Mouse (Mus musculus): Measurements from ENCODE around the gene Naa35. TPM values are rescaled to one million over a fixed set of nuclear protein-coding genes. Genes with fewer than 3 reads are reported as not detected.

The Naa35 gene
- polyA plus RNA-seq, 1 experiment from 2014 or later = 105 TPM

DNA sequence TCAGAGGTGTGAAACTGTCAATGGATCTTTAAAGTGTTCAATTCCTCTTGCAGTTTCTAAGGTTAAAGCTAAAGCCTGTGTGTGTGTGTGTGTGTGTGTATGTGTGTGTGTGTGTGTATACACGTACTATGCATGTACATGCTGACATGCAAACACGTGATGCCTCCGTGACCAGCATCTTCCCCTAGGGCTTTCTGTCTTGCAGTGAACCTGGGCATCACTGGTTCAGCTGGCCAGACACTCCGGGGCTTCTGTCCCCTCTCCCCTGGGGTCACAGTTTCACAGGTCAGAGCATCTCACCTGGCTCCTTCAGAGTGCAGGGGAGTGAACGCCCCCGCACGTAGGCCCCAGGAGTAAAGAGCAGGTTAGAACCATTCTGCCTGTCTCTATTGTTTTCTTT is 88.5 kb downstream of the Naa35 start:
- Histone ChIP-seq H3K4me2 (replicated peaks; ENCODE audit: low read depth, low read length) (no peak overlapping the region), H3K9me3 (ENCODE audit: low read length) (no peaks in the 10 kb centered on the region)
- WGBS = 58% methylated on average over 7 of the region's 7 CpGs

DNA sequence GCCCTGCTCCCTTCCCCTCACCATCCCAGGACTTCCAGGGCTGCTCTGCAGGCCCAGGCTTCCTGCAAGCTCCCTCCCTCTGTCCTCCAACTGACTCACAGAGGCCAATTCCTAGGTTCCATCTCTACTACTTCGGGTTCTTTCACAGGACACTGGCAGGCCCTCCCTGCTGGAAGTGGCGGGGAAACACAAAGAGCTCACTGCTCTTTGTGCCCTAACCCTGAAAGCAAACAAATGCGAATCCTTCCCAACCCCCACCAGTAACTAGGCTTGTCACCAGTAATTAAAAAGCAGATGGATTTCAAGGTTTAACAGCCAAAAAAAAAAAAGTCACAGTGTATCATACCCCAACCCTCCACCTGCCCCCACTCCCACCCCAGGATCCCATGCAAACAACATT is 89.2 kb downstream of the Naa35 start:
- Histone ChIP-seq H3K4me3 (ENCODE audit: low read length) (peak overlapping the region; percentile 68), H3K4me2 (replicated peaks; ENCODE audit: low read depth, low read length) (peak overlapping the region; percentile 65), H3K4me1 (ENCODE audit: insufficient read depth, low read length) (peaks cover 15% of the 10 kb centered on the region), H3K9ac (replicated peaks; ENCODE audit: low read length) (no peak overlapping the region; the same call in 1 of the 2 replicates), H3K27me3 (ENCODE audit: insufficient read depth, low read length) (no peaks in the 10 kb centered on the region), H3K9me3 (ENCODE audit: low read length) (no peaks in the 10 kb centered on the region), H3K27ac (ENCODE audit: low read length) (no peak overlapping the region), H3K36me3 (ENCODE audit: insufficient read depth, low read length) (no peaks in the 10 kb centered on the region)
- ATAC-seq (ENCODE audit: low FRiP score, low TSS enrichment) = no peak
- WGBS = 8% methylated on average over 3 of the region's 3 CpGs

More for the DNA sequence above, 88.5 kb downstream of the Naa35 start:
- H3K9ac ChIP-seq (replicated peaks; ENCODE audit: low read length) = no peak overlapping the region
- peaks cover 20% of the 10 kb centered on the region for H3K4me1 ChIP-seq (ENCODE audit: insufficient read depth, low read length)
- ATAC-seq (ENCODE audit: low FRiP score, low TSS enrichment) = no peak
- no peaks in the 10 kb centered on the region for H3K27me3 ChIP-seq (ENCODE audit: insufficient read depth, low read length)
- no peaks in the 10 kb centered on the region for H3K36me3 ChIP-seq (ENCODE audit: insufficient read depth, low read length)
- H3K4me3 ChIP-seq (ENCODE audit: low read length) = no peak overlapping the region
- H3K27ac ChIP-seq (ENCODE audit: low read length) = no peak overlapping the region

DNA sequence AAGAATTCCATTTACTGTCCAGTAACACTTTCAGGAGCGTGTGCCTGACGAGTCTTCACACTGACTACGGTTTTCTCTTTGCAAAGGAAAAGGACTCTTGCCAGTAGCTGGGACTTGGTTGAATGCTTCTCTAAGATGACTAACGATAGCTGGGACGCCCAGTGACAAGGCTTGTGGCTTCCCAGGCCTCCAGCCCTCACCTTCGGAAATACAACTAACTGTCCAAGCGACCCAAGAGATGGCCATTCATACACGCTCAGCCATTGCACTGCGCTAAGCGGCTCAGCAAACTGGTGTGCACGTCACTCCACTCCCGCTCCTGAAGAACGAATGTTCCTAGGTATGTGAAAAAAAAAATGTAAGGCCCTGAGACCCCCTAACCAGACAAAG is 89.7 kb downstream of the Naa35 start:
- Histone ChIP-seq H3K9me3 (ENCODE audit: low read length) (no peaks in the 10 kb centered on the region), H3K9ac (replicated peaks; ENCODE audit: low read length) (peak overlapping the region; percentile 63), H3K27ac (ENCODE audit: low read length) (peak overlapping the region; percentile 41), H3K27me3 (ENCODE audit: insufficient read depth, low read length) (no peaks in the 10 kb centered on the region), H3K4me1 (ENCODE audit: insufficient read depth, low read length) (peaks cover 15% of the 10 kb centered on the region), H3K4me2 (replicated peaks; ENCODE audit: low read depth, low read length) (peak overlapping the region; percentile 65), H3K36me3 (ENCODE audit: insufficient read depth, low read length) (no peaks in the 10 kb centered on the region), H3K4me3 (ENCODE audit: low read length) (peak overlapping the region; percentile 68)
- 3% methylated on average over 13 of the region's 13 CpGs for WGBS
- no peak for ATAC-seq (ENCODE audit: low FRiP score, low TSS enrichment)

DNA sequence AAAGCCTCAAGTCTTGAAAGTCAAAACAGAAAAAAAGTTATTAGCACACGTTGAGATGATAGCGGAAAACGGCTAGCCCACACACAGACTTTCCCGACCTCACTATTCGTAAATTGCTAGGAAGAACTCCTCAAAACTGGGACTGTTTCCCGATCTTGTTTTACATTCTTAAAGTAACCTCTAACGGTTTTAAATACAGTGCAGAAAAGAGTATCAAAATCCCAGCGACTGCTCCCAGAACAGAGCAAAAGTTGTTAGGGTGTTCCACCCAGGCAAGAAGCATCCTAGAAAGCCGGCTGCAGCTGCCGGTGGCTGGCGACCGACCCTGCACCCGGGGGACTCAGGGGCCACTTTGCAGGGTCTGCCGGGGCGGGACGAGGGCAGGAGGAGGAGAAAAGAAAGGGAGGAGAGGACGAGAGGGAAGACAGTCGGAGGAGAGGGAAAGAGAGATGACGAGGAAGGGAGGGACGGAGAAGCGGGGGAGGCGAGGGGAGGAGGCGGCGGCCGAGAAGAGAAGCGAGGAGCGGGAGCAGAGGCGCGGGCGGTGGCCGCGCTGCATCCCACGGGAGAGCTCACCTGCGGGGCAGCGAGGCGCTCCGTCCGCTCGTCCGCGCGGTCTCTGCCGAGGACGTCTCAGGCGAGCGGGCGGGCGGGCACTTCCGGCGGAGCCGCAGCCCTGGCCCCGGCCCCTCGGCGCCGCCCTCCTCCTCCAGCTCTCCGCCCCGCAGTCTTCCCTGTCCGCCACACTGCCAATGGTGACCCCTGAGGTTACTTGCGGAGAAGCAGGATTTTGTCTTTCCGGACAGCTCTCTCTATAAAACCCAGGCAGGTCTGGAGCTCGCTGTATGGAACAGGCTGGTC is 90.3 kb downstream of the Naa35 start, which contains the start of gene Golm1:
Gene Golm1 (minus strand): TSS at position 661 of the 861 bp plus-strand sequence.
- peak; percentile 91 for ATAC-seq (ENCODE audit: low FRiP score, low TSS enrichment)
- under 1% methylated on average over 50 of the region's 61 CpGs for WGBS
- peaks cover 15% of the 10 kb centered on the region for H3K4me1 ChIP-seq (ENCODE audit: insufficient read depth, low read length)
- peak within 1 kb of the TSS; percentile 41 for H3K27ac ChIP-seq (ENCODE audit: low read length)
- no peaks in the 10 kb centered on the region for H3K36me3 ChIP-seq (ENCODE audit: insufficient read depth, low read length)
- no peaks in the 10 kb centered on the region for H3K9me3 ChIP-seq (ENCODE audit: low read length)
- peak within 1 kb of the TSS; percentile 65 for H3K4me2 ChIP-seq (replicated peaks; ENCODE audit: low read depth, low read length)
- H3K4me3 ChIP-seq (ENCODE audit: low read length) = peak within 1 kb of the TSS; percentile 68
- peak within 1 kb of the TSS; percentile 63 for H3K9ac ChIP-seq (replicated peaks; ENCODE audit: low read length)
- H3K27me3 ChIP-seq (ENCODE audit: insufficient read depth, low read length) = no peaks in the 10 kb centered on the region

DNA sequence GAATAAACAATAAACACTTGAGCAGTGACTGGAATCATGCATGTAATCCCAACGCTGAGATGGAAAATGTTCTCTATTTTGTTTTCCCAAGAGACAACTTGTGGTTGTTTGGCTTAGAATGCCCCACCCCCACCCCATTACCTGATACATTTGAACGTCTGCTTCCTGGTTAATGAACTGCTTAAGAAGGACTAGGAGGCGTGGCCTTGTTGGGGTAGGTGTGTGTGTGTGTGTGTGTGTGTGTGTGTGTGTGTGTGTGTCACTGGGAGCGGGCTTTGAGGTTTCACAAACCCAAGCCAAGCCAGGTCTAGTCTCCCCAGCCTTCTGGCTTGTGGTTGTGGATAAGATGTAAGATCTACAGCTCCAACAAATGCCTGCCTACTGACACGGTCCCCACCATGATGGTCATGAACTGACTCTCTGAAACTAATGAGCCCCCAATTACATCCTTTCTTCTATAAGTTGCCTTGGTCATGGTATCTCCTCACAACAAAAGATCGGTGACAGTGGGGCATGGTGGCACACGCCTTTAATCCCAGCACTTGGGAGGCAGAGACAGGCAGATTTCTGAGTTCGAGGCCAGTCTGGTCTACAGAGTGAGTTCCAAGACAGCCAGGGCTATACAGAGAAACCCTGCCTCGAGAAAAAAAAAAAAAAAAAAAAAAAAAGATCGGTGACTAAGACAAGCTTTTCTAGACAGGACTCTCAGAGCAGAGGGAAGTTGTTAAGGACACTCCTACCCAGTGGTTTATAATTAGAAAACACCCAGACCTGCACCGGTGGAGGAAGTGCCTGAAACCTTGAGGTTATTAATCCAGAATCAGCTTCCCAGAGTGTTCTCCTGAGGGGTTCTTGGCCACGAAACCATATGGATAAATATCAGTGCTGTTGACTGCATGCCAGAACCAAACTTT is 91.5 kb downstream of the Naa35 start:
- peaks cover 15% of the 10 kb centered on the region for H3K4me1 ChIP-seq (ENCODE audit: insufficient read depth, low read length)
- no peaks in the 10 kb centered on the region for H3K27me3 ChIP-seq (ENCODE audit: insufficient read depth, low read length)
- no peak overlapping the region for H3K4me3 ChIP-seq (ENCODE audit: low read length)
- H3K4me2 ChIP-seq (replicated peaks; ENCODE audit: low read depth, low read length) = no peak overlapping the region
- H3K27ac ChIP-seq (ENCODE audit: low read length) = no peak overlapping the region
- no peak overlapping the region for H3K9ac ChIP-seq (replicated peaks; ENCODE audit: low read length)
- no peaks in the 10 kb centered on the region for H3K9me3 ChIP-seq (ENCODE audit: low read length)
- H3K36me3 ChIP-seq (ENCODE audit: insufficient read depth, low read length) = no peaks in the 10 kb centered on the region
- 69% methylated on average over 12 of the region's 12 CpGs for WGBS
- ATAC-seq (ENCODE audit: low FRiP score, low TSS enrichment) = no peak

DNA sequence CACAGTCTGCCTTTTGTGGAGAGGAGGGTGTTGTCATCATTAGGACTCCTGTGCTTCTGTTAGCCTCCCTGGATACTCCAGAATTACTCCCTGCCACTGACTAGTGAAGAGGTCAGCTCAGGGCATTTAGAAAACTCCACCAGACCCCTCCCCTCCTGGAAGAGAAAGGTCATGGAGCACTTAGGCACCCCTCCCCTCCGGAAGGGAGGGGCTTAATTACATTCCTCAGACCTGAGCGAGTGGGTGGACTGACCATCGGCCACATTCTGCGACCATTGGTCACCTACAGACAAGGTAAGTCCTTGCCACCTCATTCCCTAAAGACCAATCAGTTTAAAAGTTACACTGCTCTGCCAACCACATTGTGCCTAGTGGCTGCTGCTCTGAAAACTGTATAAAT is 94.2 kb downstream of the Naa35 start:
- no peak overlapping the region for H3K4me2 ChIP-seq (replicated peaks; ENCODE audit: low read depth, low read length)
- no peak for ATAC-seq (ENCODE audit: low FRiP score, low TSS enrichment)

DNA sequence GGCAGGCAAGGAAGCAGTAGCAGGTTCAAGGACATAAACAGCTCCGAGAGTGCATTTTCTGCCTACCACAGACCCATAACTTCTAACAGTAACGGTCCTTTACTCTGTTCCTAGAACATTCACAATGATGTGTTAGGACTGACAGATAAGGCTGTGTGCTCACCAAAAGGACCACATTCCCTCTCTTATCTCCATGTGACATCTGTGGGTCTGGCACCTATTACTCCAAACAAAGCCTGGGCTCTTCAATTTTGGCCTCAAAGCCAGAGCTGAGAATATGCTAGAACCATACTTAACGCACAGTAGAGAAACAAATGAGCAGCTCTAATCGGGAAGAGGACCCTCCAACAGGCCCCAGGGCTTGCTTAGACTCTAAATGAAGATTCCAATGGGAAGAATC is 94.8 kb downstream of the Naa35 start:
- Histone ChIP-seq H3K9me3 (ENCODE audit: low read length) (no peaks in the 10 kb centered on the region), H3K4me1 (ENCODE audit: insufficient read depth, low read length) (no peaks in the 10 kb centered on the region), H3K27ac (ENCODE audit: low read length) (no peak overlapping the region), H3K4me3 (ENCODE audit: low read length) (no peak overlapping the region), H3K9ac (replicated peaks; ENCODE audit: low read length) (no peak overlapping the region), H3K36me3 (ENCODE audit: insufficient read depth, low read length) (no peaks in the 10 kb centered on the region), H3K4me2 (replicated peaks; ENCODE audit: low read depth, low read length) (no peak overlapping the region), H3K27me3 (ENCODE audit: insufficient read depth, low read length) (no peaks in the 10 kb centered on the region)
- WGBS = 70% methylated on average over 4 of the region's 4 CpGs
- no peak for ATAC-seq (ENCODE audit: low FRiP score, low TSS enrichment)

More for the DNA sequence above, 94.2 kb downstream of the Naa35 start:
- 39% methylated on average over 4 of the region's 4 CpGs for WGBS
- H3K4me3 ChIP-seq (ENCODE audit: low read length) = no peak overlapping the region
- H3K27ac ChIP-seq (ENCODE audit: low read length) = no peak overlapping the region
- no peak overlapping the region for H3K9ac ChIP-seq (replicated peaks; ENCODE audit: low read length)
- no peaks in the 10 kb centered on the region for H3K27me3 ChIP-seq (ENCODE audit: insufficient read depth, low read length)
- H3K4me1 ChIP-seq (ENCODE audit: insufficient read depth, low read length) = peaks cover 4% of the 10 kb centered on the region
- no peaks in the 10 kb centered on the region for H3K36me3 ChIP-seq (ENCODE audit: insufficient read depth, low read length)
- no peaks in the 10 kb centered on the region for H3K9me3 ChIP-seq (ENCODE audit: low read length)

DNA sequence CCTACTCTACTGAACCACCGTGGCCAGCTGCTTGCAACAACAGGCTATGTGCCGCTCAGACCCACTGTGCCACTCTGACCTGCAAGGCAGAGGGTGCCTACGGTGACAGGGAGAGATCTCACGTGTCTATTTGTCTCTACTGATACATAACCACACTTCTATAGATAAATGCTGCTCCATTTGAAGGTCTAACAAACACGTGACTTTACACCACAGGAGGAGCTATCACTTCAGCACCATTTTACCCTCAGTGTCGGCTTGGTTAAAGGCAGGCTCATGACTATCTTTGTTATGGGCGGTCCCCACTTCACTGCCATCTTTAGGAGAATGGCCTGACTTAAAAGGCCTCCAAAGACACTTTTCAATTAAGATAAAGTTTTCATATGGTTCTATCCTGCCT is 97.6 kb downstream of the Naa35 start:
- Histone ChIP-seq H3K27me3 (ENCODE audit: insufficient read depth, low read length) (no peaks in the 10 kb centered on the region), H3K4me1 (ENCODE audit: insufficient read depth, low read length) (no peaks in the 10 kb centered on the region), H3K4me2 (replicated peaks; ENCODE audit: low read depth, low read length) (no peak overlapping the region), H3K9ac (replicated peaks; ENCODE audit: low read length) (no peak overlapping the region), H3K4me3 (ENCODE audit: low read length) (no peak overlapping the region), H3K27ac (ENCODE audit: low read length) (no peak overlapping the region), H3K9me3 (ENCODE audit: low read length) (no peaks in the 10 kb centered on the region), H3K36me3 (ENCODE audit: insufficient read depth, low read length) (no peaks in the 10 kb centered on the region)
- ATAC-seq (ENCODE audit: low FRiP score, low TSS enrichment) = no peak
- WGBS = 29% methylated on average over 7 of the region's 7 CpGs

DNA sequence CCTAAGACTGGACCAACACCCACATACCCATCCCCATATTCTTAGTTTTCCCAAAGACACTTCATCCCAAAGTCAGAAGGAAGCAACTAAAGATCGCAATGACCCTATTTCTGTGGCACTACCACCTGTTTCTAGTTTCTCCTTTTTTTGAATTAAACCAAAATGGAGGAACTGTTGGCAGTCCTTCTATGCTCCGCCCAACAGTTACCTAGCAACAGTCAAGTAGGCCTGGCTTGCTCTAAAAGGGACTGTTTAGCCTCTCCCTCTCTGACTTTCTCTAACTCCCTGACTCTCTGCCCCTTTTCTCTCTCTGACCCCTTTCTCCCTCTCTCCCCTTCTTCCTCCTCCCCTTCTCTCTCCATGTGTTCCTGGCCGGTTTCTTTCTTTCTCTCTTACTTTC is 100.2 kb downstream of the Naa35 start:
- no peaks in the 10 kb centered on the region for H3K36me3 ChIP-seq (ENCODE audit: insufficient read depth, low read length)
- H3K4me3 ChIP-seq (ENCODE audit: low read length) = no peak overlapping the region
- H3K4me2 ChIP-seq (replicated peaks; ENCODE audit: low read depth, low read length) = no peak overlapping the region
- no peaks in the 10 kb centered on the region for H3K27me3 ChIP-seq (ENCODE audit: insufficient read depth, low read length)
- no peak overlapping the region for H3K27ac ChIP-seq (ENCODE audit: low read length)
- H3K9ac ChIP-seq (replicated peaks; ENCODE audit: low read length) = no peak overlapping the region
- H3K4me1 ChIP-seq (ENCODE audit: insufficient read depth, low read length) = no peaks in the 10 kb centered on the region
- 90% methylated on average over 3 of the region's 3 CpGs for WGBS
- ATAC-seq (ENCODE audit: low FRiP score, low TSS enrichment) = no peak
- H3K9me3 ChIP-seq (ENCODE audit: low read length) = no peaks in the 10 kb centered on the region
